Mouse (Mus musculus) CH12.LX (cell line): ENCODE data around the gene Coq10a. TPM values are rescaled to one million over a fixed set of nuclear protein-coding genes. Genes with fewer than 3 reads are reported as not detected.

Experiments used
- DNase-seq: peaks from one replicate; pipeline ENCODE4 v3.0.0-alpha.2; 2013; ENCODE audit errors: extremely low read depth
- H3K27ac ChIP-seq: 2 replicates; pipeline ENCODE4 v1.5.1; 2012; ENCODE audit warnings: low read depth, mild to moderate bottlenecking, control low read depth, moderate library complexity; ENCODE audit not compliant: insufficient read depth
- H3K27me3 ChIP-seq: replicated peaks from 2 replicates; pipeline ENCODE3; 2012; ENCODE audit warnings: inconsistent platforms
- H3K36me3 ChIP-seq, 2 experiments: replicated peaks in 1 of 2; 2 replicates each; pipeline versions ENCODE3 to v1.6.1; 2012; ENCODE audit warnings: inconsistent platforms in 1 of 2, low read length in 1 of 2, mild to moderate bottlenecking in 1 of 2, mixed read lengths in 1 of 2, moderate library complexity in 1 of 2; ENCODE audit not compliant: control insufficient read depth in 1 of 2, insufficient read depth in 1 of 2
- H3K4me1 ChIP-seq, 2 experiments: 2 replicates each; pipeline ENCODE4 v1.6.1; 2012; ENCODE audit warnings: inconsistent platforms in 1 of 2, moderate library complexity in 1 of 2; ENCODE audit not compliant: insufficient read depth in 2 of 2, control insufficient read depth in 1 of 2
- H3K4me2 ChIP-seq: 2 replicates; pipeline ENCODE4 v1.6.1; 2012; ENCODE audit warnings: low read depth, mild to moderate bottlenecking, control low read depth; ENCODE audit not compliant: poor library complexity, insufficient read depth, severe bottlenecking
- H3K4me3 ChIP-seq, 3 experiments: fragments of 150-350 bp in 1 of 3; sonication (generic) in 1 of 3; replicated peaks in 1 of 3; 2 replicates each; pipeline versions ENCODE3 to v1.5.1; 2011 to 2012; ENCODE audit warnings: low read depth in 2 of 3, low read length in 2 of 3, mild to moderate bottlenecking in 2 of 3, moderate library complexity in 2 of 3, control low read depth in 1 of 3, improper control_type of control experiment in 1 of 3, inconsistent platforms in 1 of 3, mixed read lengths in 1 of 3; ENCODE audit not compliant: poor library complexity in 1 of 3
- H3K79me2 ChIP-seq: replicated peaks from 2 replicates; pipeline ENCODE4 v1.6.1; 2012; ENCODE audit warnings: mild to moderate bottlenecking, moderate library complexity; ENCODE audit not compliant: control insufficient read depth, poor library complexity, insufficient read depth, severe bottlenecking; ENCODE audit errors: extremely low read depth
- H3K9ac ChIP-seq: 2 replicates; pipeline ENCODE4 v1.6.1; 2012; ENCODE audit warnings: low read depth, mild to moderate bottlenecking, control low read depth, moderate library complexity; ENCODE audit not compliant: insufficient read depth
- H3K9me3 ChIP-seq: replicated peaks from 2 replicates; pipeline ENCODE3; 2012; ENCODE audit warnings: low read length, inconsistent platforms, mixed read lengths
- BHLHE40 ChIP-seq: IDR thresholded peaks from 2 replicates; pipeline ENCODE4 v1.6.1; 2011; ENCODE audit warnings: mild to moderate bottlenecking, low read depth, low read length, improper control_type of control experiment
- CHD1 ChIP-seq: IDR thresholded peaks from 2 replicates; pipeline ENCODE4 v1.6.1; 2012; ENCODE audit warnings: low read depth, low read length, improper control_type of control experiment, inconsistent platforms
- CTCF ChIP-seq, 2 experiments: IDR thresholded peaks in 1 of 2; conservative IDR thresholded peaks in 1 of 2; 2 replicates each; pipeline ENCODE4 v1.5.1; 2011 to 2012; ENCODE audit warnings: low read depth in 2 of 2, low read length in 2 of 2, improper control_type of control experiment in 1 of 2, inconsistent platforms in 1 of 2, mild to moderate bottlenecking in 1 of 2, moderate library complexity in 1 of 2
- EP300 ChIP-seq: IDR thresholded peaks from 2 replicates; pipeline ENCODE4 v1.6.1; 2011; ENCODE audit warnings: low read length, improper control_type of control experiment
- ETS1 ChIP-seq: conservative IDR thresholded peaks from 2 replicates; pipeline ENCODE4 v1.6.1; 2012; ENCODE audit warnings: low read depth, mild to moderate bottlenecking, inconsistent platforms, low read length, improper control_type of control experiment, moderate library complexity
- HCFC1 ChIP-seq: IDR thresholded peaks from 2 replicates; pipeline ENCODE4 v1.6.1; 2012; ENCODE audit warnings: low read depth, mild to moderate bottlenecking, inconsistent platforms, low read length, improper control_type of control experiment
- IRF4 ChIP-seq: IDR thresholded peaks from 2 replicates; pipeline ENCODE4 v1.6.1; 2014; ENCODE audit warnings: low read depth, mild to moderate bottlenecking, inconsistent platforms, low read length, improper control_type of control experiment
- JUN ChIP-seq: IDR thresholded peaks from 2 replicates; pipeline ENCODE4 v1.6.1; 2011; ENCODE audit warnings: low read depth, mild to moderate bottlenecking, low read length, improper control_type of control experiment, moderate library complexity; ENCODE audit not compliant: insufficient read depth
- JUND ChIP-seq: conservative IDR thresholded peaks from 2 replicates; pipeline ENCODE4 v1.6.1; 2011; ENCODE audit warnings: low read depth, low read length, improper control_type of control experiment
- MAFK ChIP-seq: IDR thresholded peaks from 2 replicates; pipeline ENCODE4 v1.6.1; 2011; ENCODE audit warnings: low read length, improper control_type of control experiment; ENCODE audit not compliant: insufficient replicate concordance
- MAX ChIP-seq: IDR thresholded peaks from 2 replicates; pipeline ENCODE4 v1.6.1; 2011; ENCODE audit warnings: low read length, improper control_type of control experiment
- MAZ ChIP-seq: IDR thresholded peaks from 2 replicates; pipeline ENCODE4 v1.6.1; 2012; ENCODE audit warnings: low read depth, mild to moderate bottlenecking, inconsistent platforms, low read length, improper control_type of control experiment, moderate library complexity
- MEF2A ChIP-seq: IDR thresholded peaks from 2 replicates; pipeline ENCODE4 v1.6.1; 2014; ENCODE audit warnings: low read depth, mild to moderate bottlenecking, inconsistent platforms, low read length, improper control_type of control experiment, borderline replicate concordance
- MXI1 ChIP-seq: IDR thresholded peaks from 2 replicates; pipeline ENCODE4 v1.6.1; 2011; ENCODE audit warnings: mild to moderate bottlenecking, low read depth, low read length, improper control_type of control experiment
- NELFE ChIP-seq: IDR thresholded peaks from 2 replicates; pipeline ENCODE4 v1.6.1; 2011; ENCODE audit warnings: low read depth, low read length, improper control_type of control experiment
- NRF1 ChIP-seq: IDR thresholded peaks from 2 replicates; pipeline ENCODE4 v1.6.1; 2014; ENCODE audit warnings: low read depth, mild to moderate bottlenecking, inconsistent platforms, low read length, improper control_type of control experiment, moderate library complexity
- RAD21 ChIP-seq: IDR thresholded peaks from 2 replicates; pipeline ENCODE4 v1.6.1; 2011; ENCODE audit warnings: low read depth, mild to moderate bottlenecking, low read length, improper control_type of control experiment, moderate library complexity
- RCOR1 ChIP-seq: conservative IDR thresholded peaks from 2 replicates; pipeline ENCODE4 v1.6.1; 2012; ENCODE audit warnings: low read depth, mild to moderate bottlenecking, inconsistent platforms, low read length, improper control_type of control experiment
- SIN3A ChIP-seq: IDR thresholded peaks from 2 replicates; pipeline ENCODE4 v1.6.1; 2012; ENCODE audit warnings: low read length, improper control_type of control experiment, inconsistent platforms
- SMC3 ChIP-seq: IDR thresholded peaks from 2 replicates; pipeline ENCODE4 v1.6.1; 2011; ENCODE audit warnings: low read depth, low read length, improper control_type of control experiment
- TBP ChIP-seq: conservative IDR thresholded peaks from 2 replicates; pipeline ENCODE4 v1.6.1; 2011; ENCODE audit warnings: low read depth, low read length, improper control_type of control experiment
- TCF12 ChIP-seq: IDR thresholded peaks from 2 replicates; pipeline ENCODE4 v1.6.1; 2014; ENCODE audit warnings: low read depth, mild to moderate bottlenecking, inconsistent platforms, low read length, improper control_type of control experiment
- dilution Hi-C: fragments of 300-500 bp; cut with MboI; formaldehyde crosslinking; loops from 2 replicates; pipeline ENCODE4 v1.14.3; 2020; ENCODE audit warnings: low sequenced_read_pairs; ENCODE audit not compliant: extremely low pct_unique_long_range_greater_than_20kb, extremely low pct_ligation_motif_present
- in situ Hi-C: fragments of 300-500 bp; cut with MboI; formaldehyde crosslinking; loops from 3 replicates; pipeline ENCODE4 v1.14.3; 2019; ENCODE audit warnings: low sequenced_read_pairs, low pct_ligation_motif_present, low pct_unique_long_range_greater_than_20kb, mixed read lengths
- polyA plus RNA-seq: library from polyadenylated mRNA; unstranded; fragments of >175 nt; gene quantifications from 2 replicates; pipeline ENCODE4 v1.2.1, GENCODE M21; 2012; ENCODE audit warnings: low read depth; ENCODE audit not compliant: insufficient read length
- total RNA-seq, 2 experiments: library from RNA; depleted of rRNA; stranded (reverse); fragments of 300-350 nt in 1 of 2; fragments of >200 nt in 1 of 2; gene quantifications; 2 replicates each; pipeline ENCODE4 v1.2.3; 2012 to 2014

Gene Coq10a
- total and polyA plus RNA-seq, 3 experiments: 7.7 to 12.1 (median 11.1) TPM

GRCm38 (mm10) chr10:128358796-128359195 lies 10.0 kb downstream of the Coq10a start:
- Histone ChIP-seq H3K27ac (no peak overlapping the region), H3K9ac (no peak overlapping the region), H3K27me3 (no peaks in the 10 kb centered on the region), H3K4me1 (peaks cover 0 to 5% of the 10 kb centered on the region in 2 experiments; a peak in 1 of 4 replicates), H3K9me3 (no peaks in the 10 kb centered on the region), H3K36me3 (peaks cover 69 to 83% of the 10 kb centered on the region in 2 experiments), H3K79me2 (no peaks in the 10 kb centered on the region; the same call in none of the 2 replicates), H3K4me2 (no peak overlapping the region), H3K4me3 (no peak overlapping the region)
- peak; percentile 66 for DNase-seq
- dilution Hi-C loops (no loop called here), in situ Hi-C loops (no loop called here)
- peak; percentile 32 for TF ChIP-seq RAD21
- no peak for TF ChIP-seq EP300
- peak; percentile 38 for TF ChIP-seq SMC3
- TF ChIP-seq CTCF (conservative IDR thresholded peaks at IDR 0.05 in 1 of 2, IDR thresholded peaks at IDR 0.05 in 1 of 2; ENCODE audit: low read depth in 2 of 2, low read length in 2 of 2): peak; percentile 41 to 65; a peak in 2 of 4 replicates
- no peak for TF ChIP-seq ETS1

GRCm38 (mm10) chr10:128347541-128347940 lies 21.3 kb downstream of the Coq10a start:
- Histone ChIP-seq H3K9me3 (no peaks in the 10 kb centered on the region), H3K4me3 (no peak overlapping the region), H3K36me3 (peaks cover 28 to 60% of the 10 kb centered on the region in 2 experiments), H3K79me2 (peaks cover 60% of the 10 kb centered on the region), H3K4me2 (no peak overlapping the region), H3K27ac (no peak overlapping the region), H3K27me3 (no peaks in the 10 kb centered on the region), H3K9ac (no peak overlapping the region), H3K4me1 (peaks cover 3 to 52% of the 10 kb centered on the region in 2 experiments; a peak in 3 of 4 replicates)
- TF ChIP-seq JUN (no peak), MEF2A (no peak), IRF4 (no peak), TBP (no peak), NELFE (no peak), BHLHE40 (no peak), SIN3A (no peak), CHD1 (no peak), TCF12 (no peak), MAFK (no peak), MAX (no peak), MXI1 (no peak), RCOR1 (no peak), NRF1 (no peak), HCFC1 (no peak), MAZ (no peak), EP300 (no peak), JUND (no peak)
- no peak for DNase-seq
- dilution Hi-C loops: no loop called here
- in situ Hi-C loops: no loop called here
